Mouse (Mus musculus): ENCODE data around the gene Olfr1395. TPM values are rescaled to one million over a fixed set of nuclear protein-coding genes. Genes with fewer than 3 reads are reported as not detected.
A peak's percentile ranks its signal among the peaks of the same experiment; 100 is the strongest.
"Not testable (repeated sequence)": the region's sequence is repeated elsewhere in the genome, so short reads cannot be mapped to it uniquely, and the experiment has no call there.

Gene Olfr1395
- polyA plus RNA-seq, 1 experiment from 2014 or later: not detected

- ATAC-seq (ENCODE audit: low FRiP score, low read depth): no peak
- Histone ChIP-seq H3K27ac (no peak overlapping the region), H3K9ac (no peak overlapping the region), H3K4me2 (replicated peaks) (no peak overlapping the region), H3K4me1 (no peaks in the 10 kb centered on the region), H3K9me3 (no peaks in the 10 kb centered on the region), H3K36me3 (no peaks in the 10 kb centered on the region), H3K4me3 (no peak overlapping the region), H3K27me3 (replicated peaks) (no peaks in the 10 kb centered on the region)
- 78% methylated on average over 2 of the region's 2 CpGs for WGBS
These were observed 27.9 kb upstream of the Olfr1395 start for GRCm38 (mm10) chr11:49114158-49114557.

GRCm38 (mm10) chr11:49114774-49115173 lies 27.3 kb upstream of the Olfr1395 start, which contains the start of gene Olfr1396:
Olfr1396 (minus strand) TSS chr11:49114874.
- H3K9ac ChIP-seq: no peak within 1 kb of the TSS
- H3K4me1 ChIP-seq: no peaks in the 10 kb centered on the region
- no peaks in the 10 kb centered on the region for H3K9me3 ChIP-seq
- no peaks in the 10 kb centered on the region for H3K27me3 ChIP-seq (replicated peaks)
- H3K4me3 ChIP-seq: no peak within 1 kb of the TSS
- H3K27ac ChIP-seq: no peak within 1 kb of the TSS
- no peaks in the 10 kb centered on the region for H3K36me3 ChIP-seq
- no peak for ATAC-seq (ENCODE audit: low FRiP score, low read depth)
- no peak within 1 kb of the TSS for H3K4me2 ChIP-seq (replicated peaks)

GRCm38 (mm10) chr11:49119635-49120034 lies 22.4 kb upstream of the Olfr1395 start:
- Histone ChIP-seq H3K4me2 (replicated peaks) (no peak overlapping the region), H3K4me1 (no peaks in the 10 kb centered on the region), H3K27me3 (replicated peaks) (no peaks in the 10 kb centered on the region), H3K4me3 (no peak overlapping the region), H3K36me3 (no peaks in the 10 kb centered on the region), H3K9ac (no peak overlapping the region), H3K9me3 (no peaks in the 10 kb centered on the region), H3K27ac (no peak overlapping the region)
- 84% methylated on average over 3 of the region's 3 CpGs for WGBS
- ATAC-seq (ENCODE audit: low FRiP score, low read depth): no peak

GRCm38 (mm10) chr11:49124169-49124568 lies 17.9 kb upstream of the Olfr1395 start:
- no peak for ATAC-seq (ENCODE audit: low FRiP score, low read depth)
- 93% methylated on average over 2 of the region's 2 CpGs for WGBS
- H3K4me3 ChIP-seq: no peak overlapping the region

GRCm38 (mm10) chr11:49154077-49154476 lies 12.0 kb downstream of the Olfr1395 start, which contains the start of gene Olfr1394:
Olfr1394 (plus strand) TSS chr11:49154377.
- no peaks in the 10 kb centered on the region for H3K27me3 ChIP-seq (replicated peaks)
- WGBS: 90% methylated on average over 1 of the region's 1 CpGs
- no peak for ATAC-seq (ENCODE audit: low FRiP score, low read depth)

More at GRCm38 (mm10) chr11:49124169-49124568, 17.9 kb upstream of the Olfr1395 start:
- Histone ChIP-seq H3K9ac (no peak overlapping the region), H3K4me2 (replicated peaks) (no peak overlapping the region), H3K27me3 (replicated peaks) (no peaks in the 10 kb centered on the region), H3K4me1 (no peaks in the 10 kb centered on the region), H3K36me3 (no peaks in the 10 kb centered on the region), H3K27ac (no peak overlapping the region), H3K9me3 (no peaks in the 10 kb centered on the region)

GRCm38 (mm10) chr11:49156821-49157814 lies 15.0 kb downstream of the Olfr1395 start:
- H3K4me3 ChIP-seq: no peak overlapping the region
- H3K27me3 ChIP-seq (replicated peaks): no peaks in the 10 kb centered on the region
- 95% methylated on average over 2 of the region's 2 CpGs for WGBS
- ATAC-seq (ENCODE audit: low FRiP score, low read depth): no peak
- H3K36me3 ChIP-seq: no peaks in the 10 kb centered on the region
- H3K4me2 ChIP-seq (replicated peaks): no peak overlapping the region
- H3K9me3 ChIP-seq: no peaks in the 10 kb centered on the region
- no peak overlapping the region for H3K27ac ChIP-seq
- H3K4me1 ChIP-seq: no peaks in the 10 kb centered on the region
- H3K9ac ChIP-seq: no peak overlapping the region

More at GRCm38 (mm10) chr11:49154077-49154476, 12.0 kb downstream of the Olfr1395 start, which contains the start of gene Olfr1394:
- Histone ChIP-seq H3K9me3 (no peaks in the 10 kb centered on the region), H3K36me3 (no peaks in the 10 kb centered on the region), H3K27ac (no peak within 1 kb of the TSS), H3K4me2 (replicated peaks) (no peak within 1 kb of the TSS), H3K9ac (no peak within 1 kb of the TSS), H3K4me1 (no peaks in the 10 kb centered on the region), H3K4me3 (no peak within 1 kb of the TSS)

- 8% methylated on average over 50 of the region's 50 CpGs for WGBS
- peaks cover 7% of the 10 kb centered on the region; the same call in 1 of the 2 replicates for H3K4me1 ChIP-seq
- peak overlapping the region; percentile 35; the same call in 1 of the 2 replicates for H3K9ac ChIP-seq
- H3K36me3 ChIP-seq: no peaks in the 10 kb centered on the region
- H3K9me3 ChIP-seq: no peaks in the 10 kb centered on the region
- peaks cover 15% of the 10 kb centered on the region for H3K27me3 ChIP-seq (replicated peaks)
- ATAC-seq (ENCODE audit: low FRiP score, low read depth): peak; percentile 87
- no peak overlapping the region for H3K27ac ChIP-seq
- peak overlapping the region; percentile 32 for H3K4me3 ChIP-seq
- peak overlapping the region; percentile 77 for H3K4me2 ChIP-seq (replicated peaks)
These were observed 27.0 kb downstream of the Olfr1395 start for GRCm38 (mm10) chr11:49168839-49169611.

- no peak overlapping the region for H3K27ac ChIP-seq
- peaks cover 7% of the 10 kb centered on the region; the same call in 1 of the 2 replicates for H3K4me1 ChIP-seq
- WGBS: 92% methylated on average over 4 of the region's 4 CpGs
- peaks cover 15% of the 10 kb centered on the region for H3K27me3 ChIP-seq (replicated peaks)
- H3K4me3 ChIP-seq: no peak overlapping the region
- H3K36me3 ChIP-seq: no peaks in the 10 kb centered on the region
- no peak for ATAC-seq (ENCODE audit: low FRiP score, low read depth)
- no peak overlapping the region for H3K9ac ChIP-seq
- no peaks in the 10 kb centered on the region for H3K9me3 ChIP-seq
- H3K4me2 ChIP-seq (replicated peaks): no peak overlapping the region
These were observed 28.5 kb downstream of the Olfr1395 start for GRCm38 (mm10) chr11:49170576-49170975.

- no peak overlapping the region for H3K27ac ChIP-seq
- ATAC-seq (ENCODE audit: low FRiP score, low read depth): no peak
- H3K4me1 ChIP-seq: no peaks in the 10 kb centered on the region
- no peak overlapping the region for H3K4me3 ChIP-seq
- H3K36me3 ChIP-seq: no peaks in the 10 kb centered on the region
- no peak overlapping the region for H3K4me2 ChIP-seq (replicated peaks)
- H3K27me3 ChIP-seq (replicated peaks): no peaks in the 10 kb centered on the region; the same call in 1 of the 2 replicates
- no peaks in the 10 kb centered on the region for H3K9me3 ChIP-seq
- WGBS: 90% methylated on average over 8 of the region's 8 CpGs
- no peak overlapping the region for H3K9ac ChIP-seq
These were observed 33.3 kb downstream of the Olfr1395 start for GRCm38 (mm10) chr11:49175345-49175744.

- not testable (repeated sequence) for H3K4me1 ChIP-seq; H3K9ac ChIP-seq; H3K9me3 ChIP-seq; H3K4me3 ChIP-seq; H3K27ac ChIP-seq; H3K4me2 ChIP-seq (replicated peaks); H3K36me3 ChIP-seq; H3K27me3 ChIP-seq (replicated peaks); ATAC-seq (ENCODE audit: low FRiP score, low read depth)
- 71% methylated on average over 4 of the region's 4 CpGs for WGBS
These were observed 34.1 kb downstream of the Olfr1395 start for GRCm38 (mm10) chr11:49176047-49176779.

GRCm38 (mm10) chr11:49183172-49183571 lies 41.1 kb downstream of the Olfr1395 start:
- no peak overlapping the region for H3K4me3 ChIP-seq
- H3K9me3 ChIP-seq: no peaks in the 10 kb centered on the region
- H3K9ac ChIP-seq: no peak overlapping the region
- no peak for ATAC-seq (ENCODE audit: low FRiP score, low read depth)
- H3K27me3 ChIP-seq (replicated peaks): no peaks in the 10 kb centered on the region
- H3K4me1 ChIP-seq: no peaks in the 10 kb centered on the region
- no peaks in the 10 kb centered on the region for H3K36me3 ChIP-seq
- H3K4me2 ChIP-seq (replicated peaks): no peak overlapping the region
- H3K27ac ChIP-seq: no peak overlapping the region
- WGBS: 77% methylated on average over 1 of the region's 1 CpGs
